Mouse (Mus musculus) midbrain, embryonic 16.5 days (tissue): ENCODE data around the gene Rassf2. TPM values are rescaled to one million over a fixed set of nuclear protein-coding genes. Genes with fewer than 3 reads are reported as not detected.

ENCODE experiments used
- ATAC-seq: fragments of 200-750 bp; cut with Nextera tagmentation; 2 replicates; pipeline ENCODE4 v1.8.0; 2017; ENCODE audit warnings: moderate TSS enrichment
- H3K27ac ChIP-seq: fragments of 300-500 bp; sonication (generic); 2 replicates; pipeline ENCODE4 v1.5.1; 2014; ENCODE audit warnings: mild to moderate bottlenecking, low read length, mixed read lengths
- H3K27me3 ChIP-seq: fragments of 300-500 bp; sonication (generic); 2 replicates; pipeline ENCODE4 v1.6.1; 2014; ENCODE audit warnings: low read depth, low read length, mixed read lengths; ENCODE audit not compliant: control insufficient read depth, insufficient read depth
- H3K36me3 ChIP-seq: fragments of 300-500 bp; sonication (generic); 2 replicates; pipeline ENCODE4 v1.6.1; 2014; ENCODE audit warnings: mild to moderate bottlenecking, low read length, moderate library complexity, mixed read lengths; ENCODE audit not compliant: control insufficient read depth, insufficient read depth
- H3K4me1 ChIP-seq: fragments of 300-500 bp; sonication (generic); 2 replicates; pipeline ENCODE4 v1.6.1; 2014; ENCODE audit warnings: mild to moderate bottlenecking, low read length, mixed read lengths; ENCODE audit not compliant: control insufficient read depth, insufficient read depth
- H3K4me2 ChIP-seq: fragments of 300-500 bp; sonication (generic); 2 replicates; pipeline ENCODE4 v1.6.1; 2014; ENCODE audit warnings: mild to moderate bottlenecking, low read length, mixed read lengths
- H3K4me3 ChIP-seq: fragments of 300-500 bp; sonication (generic); 2 replicates; pipeline ENCODE4 v1.5.1; 2014; ENCODE audit warnings: low read depth, mild to moderate bottlenecking, low read length, moderate library complexity, mixed read lengths
- H3K9ac ChIP-seq: fragments of 300-500 bp; sonication (generic); 2 replicates; pipeline ENCODE4 v1.6.1; 2014; ENCODE audit warnings: low read depth, low read length, mixed read lengths
- H3K9me3 ChIP-seq: fragments of 300-500 bp; sonication (generic); replicated peaks from 2 replicates; pipeline ENCODE4 v1.6.1; 2014; ENCODE audit warnings: mild to moderate bottlenecking, low read length, mixed read lengths; ENCODE audit not compliant: control insufficient read depth, poor library complexity, severe bottlenecking
- WGBS: fragments of 180-500 bp; shearing (Covaris S2); extraction: QIAGEN DNeasy Blood & Tissue Kit; methylation state at CpG from one replicate; pipeline ENCODE4 v1.1.7; 2014; 5-methylcytosine and 5-hydroxymethylcytosine counted together
- polyA plus RNA-seq: library from polyadenylated mRNA; unstranded; fragments of >200 nt; fragmentation: Nextera tagmentation; extraction: Ambion mirVana; gene quantifications from 2 replicates; pipeline ENCODE4 v1.2.1, GENCODE M21; 2015

The Rassf2 gene
- polyA plus RNA-seq, 1 experiment from 2014 or later, result 28.9 TPM

DNA sequence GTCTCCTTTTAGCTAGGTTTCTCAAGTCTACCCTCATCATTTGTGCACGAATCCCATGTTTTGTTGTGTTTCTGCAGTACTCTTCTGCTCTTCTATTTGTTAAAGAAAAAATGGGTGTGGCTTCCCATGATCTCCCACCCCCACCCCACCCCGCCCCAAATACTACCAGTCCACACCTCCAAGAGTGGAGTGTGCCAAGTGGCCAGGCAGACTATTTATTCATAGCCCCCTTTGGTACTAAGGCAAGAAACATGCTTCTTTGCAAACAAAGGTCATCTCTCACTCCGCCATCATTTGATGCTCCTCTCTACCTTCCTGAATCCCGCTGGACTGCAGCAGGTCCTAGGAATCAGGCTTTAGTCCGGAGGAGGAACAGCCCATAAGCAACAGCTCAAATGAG lies 2.0 kb downstream of the Rassf2 start:
- H3K36me3 ChIP-seq, result no peaks in the 10 kb centered on the region
- no peaks in the 10 kb centered on the region for H3K27me3 ChIP-seq
- H3K9ac ChIP-seq, result peak overlapping the region; percentile 79; the same call in 1 of the 2 replicates
- WGBS, result 31% methylated on average over 5 of the region's 5 CpGs
- peaks cover 22% of the 10 kb centered on the region for H3K4me1 ChIP-seq
- ATAC-seq, result no peak
- no peaks in the 10 kb centered on the region for H3K9me3 ChIP-seq
- H3K27ac ChIP-seq, result no peak overlapping the region; the same call in 1 of the 2 replicates
- H3K4me3 ChIP-seq, result peak overlapping the region; percentile 53
- H3K4me2 ChIP-seq, result peak overlapping the region; percentile 87

- WGBS, result 55% methylated on average over 5 of the region's 5 CpGs
- H3K4me3 ChIP-seq, result no peak overlapping the region
- H3K4me1 ChIP-seq, result peaks cover 22% of the 10 kb centered on the region
- H3K36me3 ChIP-seq, result no peaks in the 10 kb centered on the region
- H3K9ac ChIP-seq, result no peak overlapping the region
- H3K27ac ChIP-seq, result no peak overlapping the region
- H3K4me2 ChIP-seq, result peak overlapping the region; percentile 87
- no peak for ATAC-seq
- no peaks in the 10 kb centered on the region for H3K9me3 ChIP-seq
- no peaks in the 10 kb centered on the region for H3K27me3 ChIP-seq
These were observed 2.7 kb downstream of the Rassf2 start for GRCm38 (mm10) chr2:132027366-132027765.

DNA sequence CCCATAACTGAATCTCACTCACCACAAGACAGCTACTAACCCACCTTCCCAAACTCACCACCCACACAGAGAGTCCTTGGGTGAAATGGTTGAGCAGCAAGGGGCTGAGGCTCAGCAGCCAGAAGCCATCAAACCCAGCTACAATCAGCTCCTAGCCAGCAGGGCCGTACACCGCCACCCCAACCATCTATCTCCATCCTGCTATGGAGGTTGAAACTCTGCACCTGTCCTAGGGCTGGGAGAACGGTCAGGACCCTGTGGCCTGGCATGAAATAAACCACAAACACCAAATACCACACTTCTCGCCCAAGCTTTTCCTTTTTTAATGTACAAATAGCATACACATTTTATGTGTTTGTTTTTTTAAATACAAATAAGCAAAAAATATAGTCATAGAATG lies 6.0 kb downstream of the Rassf2 start:
- H3K4me2 ChIP-seq, result no peak overlapping the region
- H3K27me3 ChIP-seq, result no peaks in the 10 kb centered on the region
- no peaks in the 10 kb centered on the region for H3K36me3 ChIP-seq
- H3K9ac ChIP-seq, result no peak overlapping the region
- no peak for ATAC-seq
- H3K4me3 ChIP-seq, result no peak overlapping the region
- WGBS, result 95% methylated on average over 4 of the region's 4 CpGs
- peaks cover 9% of the 10 kb centered on the region; the same call in 1 of the 2 replicates for H3K4me1 ChIP-seq
- H3K27ac ChIP-seq, result no peak overlapping the region
- no peaks in the 10 kb centered on the region for H3K9me3 ChIP-seq

DNA sequence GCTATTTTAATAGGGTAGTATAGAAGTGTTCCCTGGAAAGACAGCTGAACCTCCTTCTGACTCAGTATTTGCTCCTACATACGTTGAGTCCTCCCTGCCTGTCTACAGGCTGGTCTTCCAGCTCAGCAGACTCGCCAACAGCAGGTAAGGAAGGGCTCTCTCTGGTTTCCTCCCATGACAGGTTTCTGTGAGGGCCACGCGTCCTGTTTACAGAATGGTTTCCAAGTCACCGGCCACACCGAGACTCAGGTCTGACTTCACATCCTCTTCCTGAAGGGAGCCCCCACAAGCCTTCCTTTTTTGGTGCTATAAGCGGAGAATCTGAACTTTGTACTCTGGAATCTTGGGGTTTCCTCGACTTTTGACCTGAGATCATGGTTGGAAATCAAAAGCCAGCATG lies 7.4 kb downstream of the Rassf2 start:
- no peak overlapping the region for H3K9ac ChIP-seq
- H3K27ac ChIP-seq, result no peak overlapping the region
- ATAC-seq, result no peak
- H3K4me3 ChIP-seq, result no peak overlapping the region
- H3K9me3 ChIP-seq, result no peaks in the 10 kb centered on the region
- no peak overlapping the region for H3K4me2 ChIP-seq
- H3K4me1 ChIP-seq, result 0 out of 2 replicates have a peak, but pooled peaks cover 2% of the 10 kb centered on the region
- H3K27me3 ChIP-seq, result no peaks in the 10 kb centered on the region
- H3K36me3 ChIP-seq, result no peaks in the 10 kb centered on the region
- WGBS, result 88% methylated on average over 8 of the region's 8 CpGs

- no peak overlapping the region for H3K4me3 ChIP-seq
- no peaks in the 10 kb centered on the region for H3K27me3 ChIP-seq
- no peak overlapping the region for H3K4me2 ChIP-seq
- H3K27ac ChIP-seq, result no peak overlapping the region
- H3K9ac ChIP-seq, result no peak overlapping the region
- H3K36me3 ChIP-seq, result no peaks in the 10 kb centered on the region
- no peaks in the 10 kb centered on the region for H3K4me1 ChIP-seq
- ATAC-seq, result no peak
- no peaks in the 10 kb centered on the region for H3K9me3 ChIP-seq
- 80% methylated on average over 4 of the region's 4 CpGs for WGBS
These were observed 8.4 kb downstream of the Rassf2 start for GRCm38 (mm10) chr2:132021616-132022015.

GRCm38 (mm10) chr2:132020991-132021541 lies 9.0 kb downstream of the Rassf2 start:
- no peaks in the 10 kb centered on the region for H3K9me3 ChIP-seq
- no peak overlapping the region for H3K4me2 ChIP-seq
- H3K9ac ChIP-seq, result no peak overlapping the region
- ATAC-seq, result no peak
- H3K27ac ChIP-seq, result no peak overlapping the region
- 72% methylated on average over 5 of the region's 5 CpGs for WGBS
- no peaks in the 10 kb centered on the region for H3K4me1 ChIP-seq
- no peaks in the 10 kb centered on the region for H3K27me3 ChIP-seq
- H3K4me3 ChIP-seq, result no peak overlapping the region
- no peaks in the 10 kb centered on the region for H3K36me3 ChIP-seq

DNA sequence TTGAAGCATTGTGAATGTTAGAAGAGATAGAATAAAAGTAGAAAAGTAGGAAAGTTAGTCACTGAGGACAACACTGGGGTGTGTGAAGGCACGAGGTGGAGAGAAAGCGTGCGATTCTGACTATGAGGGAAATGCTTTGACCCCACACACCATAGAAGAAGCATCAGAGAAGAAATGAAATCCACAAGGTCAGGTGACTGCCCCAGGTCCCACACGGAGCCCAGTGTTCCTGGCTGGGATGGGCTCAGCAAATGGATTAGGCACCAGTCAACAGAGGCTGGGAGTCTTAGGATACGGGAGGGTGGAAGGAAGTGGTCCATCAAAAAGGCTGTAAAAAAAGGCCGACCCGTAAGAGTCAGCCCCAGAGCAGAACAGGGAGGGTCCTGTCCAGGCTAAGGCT lies 9.6 kb downstream of the Rassf2 start:
- 0 out of 2 replicates have a peak overlapping the region, but pooled peaks have one; percentile 14 for H3K27ac ChIP-seq

GRCm38 (mm10) chr2:132019372-132019811 lies 10.7 kb downstream of the Rassf2 start:
- H3K9ac ChIP-seq, result no peak overlapping the region
- no peak overlapping the region for H3K4me2 ChIP-seq
- WGBS, result 62% methylated on average over 3 of the region's 3 CpGs
- no peaks in the 10 kb centered on the region for H3K4me1 ChIP-seq
- H3K9me3 ChIP-seq, result no peaks in the 10 kb centered on the region
- H3K36me3 ChIP-seq, result no peaks in the 10 kb centered on the region
- no peaks in the 10 kb centered on the region for H3K27me3 ChIP-seq
- no peak overlapping the region for H3K27ac ChIP-seq
- ATAC-seq, result no peak
- H3K4me3 ChIP-seq, result no peak overlapping the region

More for the DNA sequence above, 9.6 kb downstream of the Rassf2 start:
- Histone ChIP-seq H3K9me3 (no peaks in the 10 kb centered on the region), H3K27me3 (no peaks in the 10 kb centered on the region), H3K9ac (no peak overlapping the region), H3K4me2 (no peak overlapping the region), H3K4me1 (no peaks in the 10 kb centered on the region), H3K36me3 (no peaks in the 10 kb centered on the region), H3K4me3 (no peak overlapping the region)
- ATAC-seq, result no peak
- WGBS, result 90% methylated on average over 7 of the region's 7 CpGs

GRCm38 (mm10) chr2:132018156-132018555 lies 11.9 kb downstream of the Rassf2 start:
- ATAC-seq, result no peak
- Histone ChIP-seq H3K4me2 (no peak overlapping the region), H3K27me3 (no peaks in the 10 kb centered on the region), H3K9me3 (no peaks in the 10 kb centered on the region), H3K36me3 (no peaks in the 10 kb centered on the region), H3K4me1 (no peaks in the 10 kb centered on the region), H3K4me3 (no peak overlapping the region), H3K27ac (no peak overlapping the region), H3K9ac (no peak overlapping the region)
- 64% methylated on average over 4 of the region's 4 CpGs for WGBS
